ENCODE assay signal across 22 mouse cellular contexts in the genomic region with DNA sequence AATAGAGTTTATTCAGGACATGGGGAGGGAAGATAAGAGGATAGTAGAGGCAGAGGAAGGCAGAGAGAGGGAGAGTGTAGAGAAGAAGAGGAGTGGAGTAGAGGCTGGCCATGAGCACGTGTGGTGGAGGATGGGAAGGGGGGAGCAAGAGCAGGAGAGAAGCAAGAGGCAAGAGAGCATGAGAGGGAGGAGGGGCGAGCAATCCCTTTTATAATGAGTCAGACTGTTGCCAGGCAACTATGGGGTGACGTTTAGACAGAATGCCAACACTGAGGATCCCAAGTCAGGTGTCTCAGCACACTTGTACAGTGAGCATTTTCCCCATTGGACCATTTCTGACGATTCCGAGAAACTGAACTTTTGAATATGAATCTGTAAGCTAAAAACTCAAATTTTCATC.
A peak's percentile ranks its signal among the peaks of the same experiment; 100 is the strongest.
DNase-seq lines count a peak whose midpoint lies in the region; ATAC-seq and TF ChIP-seq lines count a peak whose summit lies in the region.
"Had no signal": no experiment of that assay in that cellular context is flagged by ENCODE, and none has a peak within 500 bp of the region (broad histone marks: within the 10 kb centered on the region; RNA-seq: fewer than 3 reads in every experiment).

No protein-coding gene starts in this region.

- H3K4me1 ChIP-seq in forebrain, embryonic 15.5 days = no peaks in the 10 kb centered on the region
- peaks cover 4% of the 10 kb centered on the region for H3K4me1 ChIP-seq in forebrain, embryonic 10.5 days
- peaks cover 4% of the 10 kb centered on the region; the same call in 1 of the 2 replicates for H3K4me1 ChIP-seq in midbrain, embryonic 13.5 days (replicated peaks)
- peaks cover 7% of the 10 kb centered on the region for H3K4me1 ChIP-seq in midbrain, embryonic 10.5 days
- no peaks in the 10 kb centered on the region for H3K4me1 ChIP-seq in hindbrain, postnatal 0 days (ENCODE audit: insufficient read depth, low read length)
- no peaks in the 10 kb centered on the region for H3K4me1 ChIP-seq in kidney, embryonic 16.5 days (ENCODE audit: insufficient read depth, low read length)
- H3K4me1 ChIP-seq: embryonic facial prominence, embryonic 12.5 days; heart, embryonic 13.5 days had no signal

- 0 out of 2 replicates have a peak, but pooled peaks have one; percentile 41 for ATAC-seq in forebrain, embryonic 15.5 days (replicated peaks)
- peak; percentile 56 for ATAC-seq in midbrain, embryonic 13.5 days
- ATAC-seq in hindbrain, postnatal 0 days = 0 out of 2 replicates have a peak, but pooled peaks have one; percentile 32
- ATAC-seq in kidney, embryonic 16.5 days (ENCODE audit: low FRiP score, low TSS enrichment) = no peak
- ATAC-seq: activated CD4-positive, CD25-positive, alpha-beta regulatory T cell, adult 4 months; intestine, postnatal 0 days had no signal

- H3K4me3 ChIP-seq in forebrain, embryonic 15.5 days = no peak overlapping the region
- H3K4me3 ChIP-seq in forebrain, embryonic 10.5 days = no peak overlapping the region
- H3K4me3 ChIP-seq in midbrain, embryonic 13.5 days (replicated peaks) = no peak overlapping the region
- H3K4me3 ChIP-seq in midbrain, embryonic 10.5 days = no peak overlapping the region
- H3K4me3 ChIP-seq in hindbrain, postnatal 0 days (ENCODE audit: low read length) = no peak overlapping the region
- no peak overlapping the region for H3K4me3 ChIP-seq in kidney, embryonic 16.5 days (ENCODE audit: low read length)
- H3K4me3 ChIP-seq: embryonic facial prominence, embryonic 12.5 days; heart, adult 2 months; heart, embryonic 13.5 days had no signal

- H3K4me2 ChIP-seq in forebrain, embryonic 15.5 days (replicated peaks) = no peak overlapping the region
- no peak overlapping the region for H3K4me2 ChIP-seq in midbrain, embryonic 13.5 days (replicated peaks)
- no peak overlapping the region for H3K4me2 ChIP-seq in hindbrain, postnatal 0 days (ENCODE audit: low read depth, low read length)
- no peak overlapping the region for H3K4me2 ChIP-seq in kidney, embryonic 16.5 days (replicated peaks; ENCODE audit: low read depth, low read length)
- H3K4me2 ChIP-seq: embryonic facial prominence, embryonic 12.5 days; heart, embryonic 13.5 days had no signal

- no peaks in the 10 kb centered on the region for H3K9me3 ChIP-seq in forebrain, embryonic 15.5 days
- H3K9me3 ChIP-seq in forebrain, embryonic 10.5 days = no peaks in the 10 kb centered on the region
- H3K9me3 ChIP-seq in midbrain, embryonic 13.5 days = no peaks in the 10 kb centered on the region
- no peaks in the 10 kb centered on the region for H3K9me3 ChIP-seq in midbrain, embryonic 10.5 days (replicated peaks)
- H3K9me3 ChIP-seq in hindbrain, postnatal 0 days (ENCODE audit: low read length) = no peaks in the 10 kb centered on the region
- no peaks in the 10 kb centered on the region; the same call in 1 of the 2 replicates for H3K9me3 ChIP-seq in kidney, embryonic 16.5 days (ENCODE audit: low read length)
- H3K9me3 ChIP-seq: embryonic facial prominence, embryonic 12.5 days; heart, embryonic 13.5 days had no signal

- no peak for TF ChIP-seq CTCF in hindbrain, postnatal 0 days (IDR thresholded peaks at IDR 0.05; ENCODE audit: low read depth)

- DNase-seq in forebrain, embryonic 10.5 days (ENCODE audit: extremely low spot score, low spot score) = no peak
- DNase-seq in midbrain, embryonic 10.5 days (ENCODE audit: low spot score) = no peak
- no peak for DNase-seq in hindbrain, postnatal 0 days (ENCODE audit: low spot score)
- no peak for DNase-seq in right cerebral cortex, adult 2 months (ENCODE audit: low spot score in 2 of 2)
- DNase-seq: cerebellum, adult 18-20 months; cerebellum, postnatal 25 days; gastrocnemius, postnatal 36 days; heart, adult 2 months; heart, postnatal 14 days; kidney, postnatal 36 days; layer of hippocampus, postnatal 36 days; lung, adult 18-20 months; lung, postnatal 14 days; right cerebral cortex, postnatal 25 days; spleen, adult 18-20 months had no signal

- H3K27me3 ChIP-seq in forebrain, embryonic 15.5 days = no peaks in the 10 kb centered on the region
- no peaks in the 10 kb centered on the region for H3K27me3 ChIP-seq in forebrain, embryonic 10.5 days (ENCODE audit: poor library complexity, severe bottlenecking)
- H3K27me3 ChIP-seq in midbrain, embryonic 13.5 days = no peaks in the 10 kb centered on the region
- no peaks in the 10 kb centered on the region for H3K27me3 ChIP-seq in midbrain, embryonic 10.5 days (ENCODE audit: low read depth, poor library complexity, severe bottlenecking)
- H3K27me3 ChIP-seq in hindbrain, postnatal 0 days (ENCODE audit: insufficient read depth, low read length) = no peaks in the 10 kb centered on the region
- no peaks in the 10 kb centered on the region for H3K27me3 ChIP-seq in kidney, embryonic 16.5 days (ENCODE audit: insufficient read depth, low read length)
- H3K27me3 ChIP-seq: embryonic facial prominence, embryonic 12.5 days; heart, embryonic 13.5 days had no signal

- H3K27ac ChIP-seq in forebrain, embryonic 15.5 days (replicated peaks) = no peak overlapping the region
- H3K27ac ChIP-seq in forebrain, embryonic 10.5 days = no peak overlapping the region
- no peak overlapping the region for H3K27ac ChIP-seq in midbrain, embryonic 13.5 days
- H3K27ac ChIP-seq in midbrain, embryonic 10.5 days (replicated peaks) = no peak overlapping the region
- H3K27ac ChIP-seq in hindbrain, postnatal 0 days = no peak overlapping the region
- H3K27ac ChIP-seq in kidney, embryonic 16.5 days (ENCODE audit: low read length) = no peak overlapping the region
- H3K27ac ChIP-seq: embryonic facial prominence, embryonic 12.5 days; heart, adult 2 months; heart, embryonic 13.5 days had no signal

- 50% methylated on average over 5 of the region's 5 CpGs for WGBS in forebrain, embryonic 15.5 days
- 55% methylated on average over 5 of the region's 5 CpGs for WGBS in forebrain, embryonic 10.5 days
- WGBS in midbrain, embryonic 13.5 days = 47% methylated on average over 5 of the region's 5 CpGs
- 58% methylated on average over 5 of the region's 5 CpGs for WGBS in midbrain, embryonic 10.5 days
- WGBS in hindbrain, postnatal 0 days = 42% methylated on average over 5 of the region's 5 CpGs
- WGBS in kidney, embryonic 16.5 days = 70% methylated on average over 5 of the region's 5 CpGs

- no peaks in the 10 kb centered on the region for H3K36me3 ChIP-seq in forebrain, embryonic 15.5 days
- no peaks in the 10 kb centered on the region for H3K36me3 ChIP-seq in forebrain, embryonic 10.5 days (replicated peaks)
- H3K36me3 ChIP-seq in midbrain, embryonic 13.5 days = no peaks in the 10 kb centered on the region
- no peaks in the 10 kb centered on the region for H3K36me3 ChIP-seq in midbrain, embryonic 10.5 days
- H3K36me3 ChIP-seq in hindbrain, postnatal 0 days (ENCODE audit: insufficient read depth, low read length) = no peaks in the 10 kb centered on the region
- no peaks in the 10 kb centered on the region for H3K36me3 ChIP-seq in kidney, embryonic 16.5 days (ENCODE audit: insufficient read depth, low read length)
- H3K36me3 ChIP-seq: embryonic facial prominence, embryonic 12.5 days; heart, embryonic 13.5 days had no signal

- H3K9ac ChIP-seq in forebrain, embryonic 15.5 days (replicated peaks) = no peak overlapping the region
- H3K9ac ChIP-seq in midbrain, embryonic 13.5 days (replicated peaks) = no peak overlapping the region
- no peak overlapping the region for H3K9ac ChIP-seq in hindbrain, postnatal 0 days (replicated peaks; ENCODE audit: low read length)
- no peak overlapping the region for H3K9ac ChIP-seq in kidney, embryonic 16.5 days (replicated peaks; ENCODE audit: low read length)
- H3K9ac ChIP-seq: embryonic facial prominence, embryonic 12.5 days; heart, embryonic 13.5 days had no signal
